Mouse (Mus musculus) ES-Bruce4 (cell line): ENCODE data around the gene Clcn1. TPM values are rescaled to one million over a fixed set of nuclear protein-coding genes. Genes with fewer than 3 reads are reported as not detected.

ENCODE experiments used
- H3K27ac ChIP-seq: 2 replicates; pipeline ENCODE4 v1.5.1; 2012; ENCODE audit warnings: low read length, inconsistent platforms; ENCODE audit not compliant: insufficient read depth
- H3K27me3 ChIP-seq: 2 replicates; pipeline ENCODE4 v1.6.1; 2012; ENCODE audit warnings: mild to moderate bottlenecking, low read length, inconsistent platforms; ENCODE audit not compliant: control insufficient read depth, poor library complexity, insufficient read depth, severe bottlenecking
- H3K36me3 ChIP-seq: 2 replicates; pipeline ENCODE4 v1.6.1; 2012; ENCODE audit warnings: inconsistent platforms, mild to moderate bottlenecking, low read length, moderate library complexity; ENCODE audit not compliant: control insufficient read depth, poor library complexity, insufficient read depth, severe bottlenecking
- H3K4me1 ChIP-seq: one replicate; pipeline ENCODE4 v1.8.1; 2011; ENCODE audit warnings: low read length; ENCODE audit not compliant: control insufficient read depth, insufficient read depth
- H3K4me3 ChIP-seq: 2 replicates; pipeline ENCODE4 v1.5.1; 2011; ENCODE audit warnings: low read depth, mild to moderate bottlenecking, low read length
- H3K9ac ChIP-seq: 2 replicates; pipeline ENCODE4 v1.6.1; 2012; ENCODE audit warnings: low read depth, mild to moderate bottlenecking, inconsistent platforms; ENCODE audit not compliant: poor library complexity, severe bottlenecking
- H3K9me3 ChIP-seq: replicated peaks from 2 replicates; pipeline ENCODE4 v1.6.1; 2012; ENCODE audit warnings: mild to moderate bottlenecking, low read length, inconsistent platforms; ENCODE audit not compliant: control insufficient read depth, poor library complexity, insufficient read depth, severe bottlenecking
- CTCF ChIP-seq: IDR thresholded peaks from one replicate; pipeline ENCODE4 v1.8.1; 2011; ENCODE audit warnings: low read depth, low read length
- EP300 ChIP-seq: IDR thresholded peaks from 2 replicates; pipeline ENCODE4 v1.6.1; 2011; ENCODE audit warnings: low read depth, low read length; ENCODE audit not compliant: insufficient read depth
- POLR2A ChIP-seq: IDR thresholded peaks from one replicate; pipeline ENCODE4 v1.8.1; 2011; ENCODE audit warnings: low read length; ENCODE audit not compliant: insufficient read depth
- polyA plus RNA-seq: library from polyadenylated mRNA; stranded (reverse); fragments of >200 nt; gene quantifications from 2 replicates; pipeline ENCODE4 v1.2.4, GENCODE M21; 2011; ENCODE audit warnings: low read depth; ENCODE audit not compliant: missing spikeins, insufficient read depth, insufficient read length

The Clcn1 gene
- polyA plus RNA-seq, 1 experiment: 7.0 TPM

- no peaks in the 10 kb centered on the region for H3K27me3 ChIP-seq
- peaks cover 8% of the 10 kb centered on the region for H3K4me1 ChIP-seq
- H3K9ac ChIP-seq: peak overlapping the region; percentile 83
- H3K27ac ChIP-seq: no peak overlapping the region
- TF ChIP-seq POLR2A (no peak), EP300 (no peak), CTCF (no peak)
- H3K36me3 ChIP-seq: no peaks in the 10 kb centered on the region
- no peaks in the 10 kb centered on the region for H3K9me3 ChIP-seq
- H3K4me3 ChIP-seq: peak overlapping the region; percentile 80
Measured at GRCm38 (mm10) chr6:42350968-42351775, 64.7 kb downstream of the Clcn1 start.

GRCm38 (mm10) chr6:42351776-42352485 is 65.4 kb downstream of the Clcn1 start:
- Histone ChIP-seq H3K36me3 (no peaks in the 10 kb centered on the region), H3K27me3 (no peaks in the 10 kb centered on the region), H3K9ac (no peak overlapping the region), H3K9me3 (no peaks in the 10 kb centered on the region), H3K27ac (no peak overlapping the region), H3K4me1 (peaks cover 8% of the 10 kb centered on the region), H3K4me3 (no peak overlapping the region)
- TF ChIP-seq POLR2A: no peak
- no peak for TF ChIP-seq EP300
- no peak for TF ChIP-seq CTCF

- Histone ChIP-seq H3K27ac (no peak overlapping the region), H3K9ac (no peak overlapping the region), H3K36me3 (no peaks in the 10 kb centered on the region), H3K27me3 (no peaks in the 10 kb centered on the region), H3K9me3 (no peaks in the 10 kb centered on the region), H3K4me1 (peaks cover 8% of the 10 kb centered on the region), H3K4me3 (no peak overlapping the region)
- TF ChIP-seq EP300 (no peak), POLR2A (no peak), CTCF (no peak)
Measured at GRCm38 (mm10) chr6:42352486-42352846, 66.0 kb downstream of the Clcn1 start.

- Histone ChIP-seq H3K27me3 (no peaks in the 10 kb centered on the region), H3K9ac (no peak overlapping the region), H3K9me3 (no peaks in the 10 kb centered on the region), H3K27ac (no peak overlapping the region), H3K4me1 (peaks cover 8% of the 10 kb centered on the region), H3K36me3 (no peaks in the 10 kb centered on the region), H3K4me3 (no peak overlapping the region)
- TF ChIP-seq EP300 (no peak), CTCF (no peak), POLR2A (no peak)
Measured at GRCm38 (mm10) chr6:42353180-42353579, 66.7 kb downstream of the Clcn1 start.

GRCm38 (mm10) chr6:42354076-42355019 is 67.9 kb downstream of the Clcn1 start:
- Histone ChIP-seq H3K36me3 (no peaks in the 10 kb centered on the region), H3K9me3 (no peaks in the 10 kb centered on the region), H3K27me3 (no peaks in the 10 kb centered on the region), H3K27ac (no peak overlapping the region), H3K4me3 (no peak overlapping the region), H3K4me1 (peaks cover 8% of the 10 kb centered on the region), H3K9ac (no peak overlapping the region)
- TF ChIP-seq EP300 (no peak), POLR2A (no peak), CTCF (no peak)

GRCm38 (mm10) chr6:42355366-42355765 is 68.9 kb downstream of the Clcn1 start:
- H3K9me3 ChIP-seq: no peaks in the 10 kb centered on the region
- no peak overlapping the region for H3K9ac ChIP-seq
- no peak for TF ChIP-seq EP300
- no peak for TF ChIP-seq POLR2A
- no peak for TF ChIP-seq CTCF
- no peaks in the 10 kb centered on the region for H3K36me3 ChIP-seq
- H3K27ac ChIP-seq: no peak overlapping the region
- H3K4me1 ChIP-seq: peaks cover 8% of the 10 kb centered on the region
- no peak overlapping the region for H3K4me3 ChIP-seq
- no peaks in the 10 kb centered on the region for H3K27me3 ChIP-seq
